Mouse (Mus musculus): ENCODE measurements around the gene Col1a1.

DNA sequence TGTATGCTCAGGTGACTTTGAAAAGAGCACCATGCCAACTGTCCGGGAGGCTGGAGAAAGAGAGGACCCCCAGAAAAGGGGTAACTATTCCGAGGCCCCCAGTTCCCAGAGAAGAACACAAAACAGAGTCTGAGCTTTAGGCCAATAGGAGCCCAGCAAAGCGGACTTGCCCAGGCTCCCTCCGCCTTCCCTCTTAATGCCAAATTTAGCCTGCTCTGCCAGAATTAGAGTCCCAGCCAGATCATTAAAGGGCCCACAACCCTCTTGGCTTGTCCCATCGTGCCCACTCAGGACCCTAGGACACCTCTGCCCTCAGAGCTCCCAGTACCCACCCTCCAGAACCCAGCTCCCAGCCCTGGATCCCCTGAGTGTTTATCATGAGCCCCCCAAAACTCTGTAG is 36.9 kb downstream of the Col1a1 start:
- TF ChIP-seq POLR2A (IDR thresholded peaks at IDR 0.05; ENCODE audit: low read depth, low read length) (no peak), CTCF (IDR thresholded peaks at IDR 0.05; ENCODE audit: borderline replicate concordance, insufficient read depth, low read length) (no peak)

Data from embryonic fibroblast, embryonic 13.5 days (primary cell).